16 mouse cellular contexts compared by ENCODE assay signal in genomic region chr16:6427292-6428281, GRCm38 (mm10).
DNase-seq lines count a peak whose midpoint lies in the region; ATAC-seq and TF ChIP-seq lines count a peak whose summit lies in the region.
"Had no signal": no experiment of that assay in that cellular context is flagged by ENCODE, and none has a peak within 500 bp of the region (broad histone marks: within the 10 kb centered on the region; RNA-seq: fewer than 3 reads in every experiment).

No protein-coding gene starts in this region.

- H3K27ac ChIP-seq in forebrain, embryonic 14.5 days (ENCODE audit: low read depth, low read length) = no peak overlapping the region
- H3K27ac ChIP-seq in forebrain, embryonic 13.5 days = no peak overlapping the region
- H3K27ac ChIP-seq in layer of hippocampus, adult 2 months = peak overlapping the region; percentile 32; the same call in 1 of the 2 replicates
- H3K27ac ChIP-seq in intestine, postnatal 0 days (ENCODE audit: low read depth, low read length) = no peak overlapping the region
- H3K27ac ChIP-seq: gastrocnemius, adult 2 months; intestine, embryonic 15.5 days; midbrain, embryonic 15.5 days had no signal

- H3K4me2 ChIP-seq in forebrain, embryonic 14.5 days (ENCODE audit: low read length) = no peak overlapping the region
- H3K4me2 ChIP-seq in forebrain, embryonic 13.5 days = no peak overlapping the region
- no peak overlapping the region for H3K4me2 ChIP-seq in intestine, postnatal 0 days (replicated peaks; ENCODE audit: low read depth)
- H3K4me2 ChIP-seq: intestine, embryonic 15.5 days; liver, embryonic 11.5 days; midbrain, embryonic 15.5 days had no signal

- H3K4me3 ChIP-seq in forebrain, embryonic 14.5 days (ENCODE audit: low read depth, low read length) = no peak overlapping the region
- no peak overlapping the region for H3K4me3 ChIP-seq in forebrain, embryonic 13.5 days
- H3K4me3 ChIP-seq in layer of hippocampus, adult 2 months = 0 out of 2 replicates have a peak overlapping the region, but pooled peaks have one; percentile 3
- no peak overlapping the region for H3K4me3 ChIP-seq in intestine, postnatal 0 days (ENCODE audit: low read depth, low read length)
- H3K4me3 ChIP-seq: gastrocnemius, adult 2 months; intestine, embryonic 15.5 days; midbrain, embryonic 15.5 days had no signal

- H3K27me3 ChIP-seq in forebrain, embryonic 14.5 days (replicated peaks; ENCODE audit: control insufficient read depth, insufficient read depth, low read length) = no peaks in the 10 kb centered on the region
- peaks cover 5% of the 10 kb centered on the region; the same call in 1 of the 2 replicates for H3K27me3 ChIP-seq in forebrain, embryonic 13.5 days
- H3K27me3 ChIP-seq in intestine, postnatal 0 days (replicated peaks; ENCODE audit: control insufficient read depth, insufficient read depth, low read length) = no peaks in the 10 kb centered on the region
- H3K27me3 ChIP-seq: intestine, embryonic 15.5 days; midbrain, embryonic 15.5 days had no signal

- ATAC-seq in forebrain, embryonic 14.5 days = no peak
- ATAC-seq in forebrain, embryonic 13.5 days = no peak
- ATAC-seq in intestine, postnatal 0 days = no peak
- ATAC-seq: intestine, embryonic 15.5 days; midbrain, embryonic 15.5 days had no signal

- TF ChIP-seq CTCF in layer of hippocampus, adult 2 months (conservative IDR thresholded peaks at IDR 0.05) = no peak
- no peak for TF ChIP-seq CTCF in intestine, postnatal 0 days (IDR thresholded peaks at IDR 0.05; ENCODE audit: low read depth)

- no peaks in the 10 kb centered on the region for H3K36me3 ChIP-seq in forebrain, embryonic 14.5 days (ENCODE audit: control insufficient read depth, insufficient read depth, low read length)
- no peaks in the 10 kb centered on the region for H3K36me3 ChIP-seq in forebrain, embryonic 13.5 days (ENCODE audit: poor library complexity, severe bottlenecking)
- no peaks in the 10 kb centered on the region for H3K36me3 ChIP-seq in intestine, postnatal 0 days (ENCODE audit: control insufficient read depth, insufficient read depth)
- H3K36me3 ChIP-seq: intestine, embryonic 15.5 days; midbrain, embryonic 15.5 days had no signal

- no peak overlapping the region for H3K9ac ChIP-seq in forebrain, embryonic 14.5 days (ENCODE audit: low read length)
- no peak overlapping the region for H3K9ac ChIP-seq in forebrain, embryonic 13.5 days
- H3K9ac ChIP-seq in intestine, postnatal 0 days (ENCODE audit: low read depth, low read length) = no peak overlapping the region
- H3K9ac ChIP-seq: intestine, embryonic 15.5 days; midbrain, embryonic 15.5 days had no signal

- DNase-seq in forebrain, embryonic 14.5 days (ENCODE audit: low spot score) = peak; percentile 71
- peak in 1 of 2 experiments; percentile 30 for DNase-seq in layer of hippocampus, adult 2 months (ENCODE audit: low spot score in 2 of 2)
- DNase-seq in layer of hippocampus, postnatal 25 days (ENCODE audit: extremely low spot score in 1 of 2, low spot score in 1 of 2) = no peak
- peak; percentile 94 for DNase-seq in brain, adult 2 months (ENCODE audit: low read depth, low spot score)
- DNase-seq in cerebellum, postnatal 14 days = peak; percentile 45 to 68
- DNase-seq: adrenal gland, adult 2 months; B cell, adult 2 months; gastrocnemius, adult 2 months; heart, postnatal 14 days; kidney, postnatal 14 days; thymus, postnatal 4 days had no signal

- no peaks in the 10 kb centered on the region for H3K9me3 ChIP-seq in forebrain, embryonic 14.5 days (replicated peaks; ENCODE audit: control insufficient read depth, low read length)
- H3K9me3 ChIP-seq in forebrain, embryonic 13.5 days (replicated peaks) = no peaks in the 10 kb centered on the region
- no peaks in the 10 kb centered on the region for H3K9me3 ChIP-seq in intestine, postnatal 0 days (ENCODE audit: control insufficient read depth)
- H3K9me3 ChIP-seq: intestine, embryonic 15.5 days; midbrain, embryonic 15.5 days had no signal

- WGBS in forebrain, embryonic 14.5 days = 74% methylated on average over 12 of the region's 12 CpGs
- 70% methylated on average over 12 of the region's 12 CpGs for WGBS in forebrain, embryonic 13.5 days
- WGBS in intestine, postnatal 0 days = 84% methylated on average over 12 of the region's 12 CpGs

- 0 out of 2 replicates have a peak, but pooled peaks cover 4% of the 10 kb centered on the region for H3K4me1 ChIP-seq in forebrain, embryonic 14.5 days (ENCODE audit: control insufficient read depth, insufficient read depth, low read length)
- no peaks in the 10 kb centered on the region for H3K4me1 ChIP-seq in forebrain, embryonic 13.5 days
- H3K4me1 ChIP-seq in intestine, postnatal 0 days (replicated peaks; ENCODE audit: control insufficient read depth, insufficient read depth, low read length) = no peaks in the 10 kb centered on the region
- H3K4me1 ChIP-seq: intestine, embryonic 15.5 days; midbrain, embryonic 15.5 days had no signal

Comparison
In these comparisons a context has a peak if more than half of its experiments do, and no peak if none do; other contexts are left out.
1. DNase-seq: peak in forebrain, embryonic 14.5 days (single experiment), brain, adult 2 months (single experiment) and cerebellum, postnatal 14 days (2 of 2); none in layer of hippocampus, postnatal 25 days (0 of 2).